Mouse (Mus musculus) cerebellum, adult (tissue): ENCODE measurements at regions not wholly inside any gene's neighbourhood (a gene's known extent, or its start where the extent isn't known, plus 50 kb on each side); places are given as distances from the start of the nearest gene placed in this dataset.

Source experiments
- ATAC-seq: cut with Nextera tagmentation; 2 replicates; pipeline ENCODE4 v1.9.2; 2017; ENCODE audit warnings: mild to moderate bottlenecking, moderate library complexity, mixed read lengths; ENCODE audit not compliant: insufficient number of reproducible peaks, low FRiP score, low TSS enrichment

DNA sequence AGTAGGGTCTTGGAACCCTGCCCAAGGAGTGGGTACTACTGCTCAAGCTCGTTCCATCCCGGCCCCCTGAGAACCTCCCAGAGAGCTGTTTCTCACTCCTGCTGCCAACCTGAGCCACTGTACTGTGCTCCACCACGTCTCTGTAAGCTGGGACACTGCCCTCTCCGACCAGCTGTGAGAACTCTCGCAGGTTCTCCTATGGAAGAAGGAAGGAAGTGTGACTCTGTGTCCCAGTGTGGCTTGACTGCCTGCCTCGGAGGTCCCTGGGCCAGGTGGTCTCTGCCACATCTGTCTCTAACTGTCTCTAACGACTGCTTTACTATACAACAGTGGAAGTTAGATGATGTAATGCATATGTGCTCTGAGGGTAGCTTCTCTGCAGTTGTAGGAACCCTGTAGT lies 246.4 kb upstream of the Tle3 start:
- ATAC-seq = no peak

DNA sequence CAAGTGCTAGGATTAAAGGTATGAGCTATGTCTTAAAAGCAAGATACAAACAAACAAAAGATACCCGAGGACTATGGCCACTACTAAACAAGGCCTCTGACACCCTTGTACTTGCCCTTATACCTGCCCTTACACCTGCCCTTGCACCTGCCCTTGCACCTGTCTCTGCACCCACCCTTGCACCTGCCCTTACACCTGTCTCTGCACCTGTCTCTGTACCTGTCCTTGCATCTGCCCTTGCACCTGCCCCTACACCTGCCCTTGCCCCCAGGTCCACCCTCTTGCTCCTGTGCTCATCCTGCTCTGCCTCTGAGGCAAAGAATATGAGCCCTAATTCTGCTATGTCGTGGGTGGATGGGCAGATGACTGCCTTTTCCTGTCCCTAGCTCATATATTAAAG lies 244.1 kb upstream of the Tle3 start:
- ATAC-seq = no peak

DNA sequence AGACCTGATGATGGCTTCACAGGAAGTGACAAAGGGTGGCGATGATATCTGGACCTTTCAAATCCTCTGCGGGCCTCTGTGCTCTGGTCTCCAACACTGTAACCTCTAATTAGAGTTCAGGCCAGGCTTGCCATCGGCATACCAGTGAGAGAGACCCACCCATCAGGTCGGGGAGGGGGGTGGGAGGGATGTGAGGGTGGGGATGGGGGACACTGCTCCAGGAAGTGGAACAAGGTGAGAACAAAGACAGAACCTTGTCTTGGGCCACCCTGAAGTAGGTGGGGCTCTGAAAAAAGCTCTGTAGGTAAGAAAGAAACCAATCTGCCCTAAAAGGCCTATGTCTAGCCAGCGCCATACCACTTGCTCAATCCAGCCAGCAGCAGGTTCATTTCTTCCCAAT lies 243.0 kb upstream of the Tle3 start:
- no peak for ATAC-seq

DNA sequence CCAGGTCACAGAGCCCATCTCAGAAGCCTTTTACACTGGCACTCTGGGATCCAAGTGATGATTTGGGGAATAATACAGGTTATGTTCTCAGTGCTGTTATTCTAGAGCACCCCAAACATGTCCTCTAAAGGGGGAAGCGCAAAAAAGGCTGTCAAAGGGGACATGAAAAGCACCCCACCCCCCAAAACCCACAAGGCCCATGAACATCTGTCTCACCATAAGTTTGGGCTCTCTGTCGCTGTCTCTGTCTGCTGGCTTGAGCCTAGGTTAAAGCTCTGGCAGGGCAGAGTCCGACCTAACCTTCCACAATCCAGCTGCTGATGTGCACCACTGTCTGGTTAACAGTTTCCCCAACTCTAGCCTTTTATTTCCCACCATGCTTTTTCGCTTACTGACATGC lies 241.3 kb upstream of the Tle3 start:
- ATAC-seq = no peak

DNA sequence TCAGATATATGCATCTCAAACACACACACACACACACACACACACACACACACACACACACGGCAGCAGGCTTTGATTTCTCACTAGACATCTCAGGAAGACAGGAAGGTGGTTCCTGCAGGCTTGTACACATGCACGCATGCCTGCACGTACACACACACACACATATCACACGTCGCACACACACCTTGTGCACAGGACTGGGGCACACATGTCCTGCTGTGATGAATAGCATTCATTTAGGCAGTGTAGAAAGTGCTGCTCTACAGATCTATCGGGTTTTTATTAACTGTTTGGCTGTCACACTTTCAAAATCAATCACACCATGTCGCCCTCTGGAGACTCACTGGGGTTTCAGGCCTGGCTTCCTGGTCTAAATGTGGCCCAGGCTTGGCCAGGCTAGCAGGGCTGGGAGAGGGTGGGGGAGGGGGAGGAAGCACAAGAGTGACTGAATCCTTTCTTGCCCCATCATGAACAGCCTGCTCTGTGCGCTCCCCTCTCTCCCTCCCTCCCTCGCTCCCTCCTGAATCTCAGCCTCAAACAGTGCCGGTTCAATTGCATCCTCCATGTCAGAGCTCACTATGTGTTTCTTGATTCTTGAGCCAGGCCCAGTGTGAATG lies 236.8 kb upstream of the Tle3 start:
- ATAC-seq = no peak

DNA sequence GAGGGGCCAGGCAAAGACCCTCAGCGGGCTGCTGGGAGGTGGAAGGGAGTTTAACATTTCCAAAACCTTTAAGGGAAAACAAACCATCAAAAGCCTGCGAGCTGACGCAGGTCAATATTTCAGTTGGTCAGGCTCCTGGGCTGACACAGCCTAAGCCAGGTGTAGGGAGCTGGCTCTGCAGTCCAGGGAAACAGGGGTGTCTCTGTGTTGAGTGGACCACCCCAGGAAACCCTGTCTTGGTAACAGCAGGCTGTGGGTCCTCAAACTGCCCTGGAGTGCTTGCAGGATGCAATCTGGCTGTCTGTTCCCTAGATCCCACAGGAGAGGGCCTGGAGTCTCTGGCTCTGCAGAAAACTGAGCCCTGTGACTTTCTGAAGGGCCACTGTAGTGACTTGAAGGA lies 236.2 kb upstream of the Tle3 start:
- no peak for ATAC-seq

DNA sequence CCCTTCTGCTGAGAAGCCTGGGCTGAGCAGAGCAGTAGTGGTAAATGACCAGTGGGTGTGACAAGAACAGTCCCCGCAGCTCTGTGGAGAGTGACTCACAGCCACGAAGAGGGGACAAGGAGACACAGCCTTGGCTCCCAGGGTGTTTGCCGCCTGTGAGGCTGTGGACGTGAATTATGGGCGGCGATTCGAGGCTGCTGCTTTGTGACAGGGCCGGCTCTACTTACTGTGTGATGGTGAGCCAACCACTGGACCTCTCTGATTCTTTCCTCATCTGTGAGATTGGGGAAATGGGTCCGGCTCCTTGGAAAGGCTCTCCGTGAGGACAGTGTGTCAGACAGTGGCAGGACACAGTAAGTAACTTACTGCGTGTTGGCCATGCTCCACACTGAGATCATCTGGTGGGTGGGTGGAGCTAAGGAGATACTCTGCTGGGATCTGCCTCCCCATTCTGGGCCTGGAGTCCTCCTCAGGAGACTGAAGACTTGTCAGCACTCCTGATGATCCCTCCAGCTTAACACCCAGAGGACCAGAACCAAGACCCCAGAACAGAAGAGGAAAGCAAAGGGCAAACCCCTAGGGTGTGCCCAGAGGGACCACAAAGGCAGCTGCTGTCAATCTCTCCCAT lies 233.3 kb upstream of the Tle3 start:
- ATAC-seq = no peak

DNA sequence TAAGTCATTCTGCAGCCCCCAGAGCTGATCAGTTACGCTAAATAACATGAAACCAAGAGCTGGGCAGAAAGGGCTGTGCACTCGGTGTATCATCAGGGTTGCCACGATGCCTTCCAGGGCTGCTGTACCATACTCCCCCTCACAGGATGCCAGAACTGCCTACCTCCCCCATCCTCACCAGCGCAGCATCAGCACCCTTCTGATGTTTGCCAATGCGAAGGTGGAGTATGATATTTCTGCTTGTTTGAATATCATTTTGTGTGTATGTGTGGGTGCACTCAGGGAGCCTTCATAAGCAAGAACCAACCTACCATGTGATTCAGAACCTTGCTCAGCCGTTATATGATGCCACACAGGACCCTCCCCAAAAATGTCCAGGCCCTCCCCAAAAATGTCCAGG lies 229.1 kb upstream of the Tle3 start:
- no peak for ATAC-seq

DNA sequence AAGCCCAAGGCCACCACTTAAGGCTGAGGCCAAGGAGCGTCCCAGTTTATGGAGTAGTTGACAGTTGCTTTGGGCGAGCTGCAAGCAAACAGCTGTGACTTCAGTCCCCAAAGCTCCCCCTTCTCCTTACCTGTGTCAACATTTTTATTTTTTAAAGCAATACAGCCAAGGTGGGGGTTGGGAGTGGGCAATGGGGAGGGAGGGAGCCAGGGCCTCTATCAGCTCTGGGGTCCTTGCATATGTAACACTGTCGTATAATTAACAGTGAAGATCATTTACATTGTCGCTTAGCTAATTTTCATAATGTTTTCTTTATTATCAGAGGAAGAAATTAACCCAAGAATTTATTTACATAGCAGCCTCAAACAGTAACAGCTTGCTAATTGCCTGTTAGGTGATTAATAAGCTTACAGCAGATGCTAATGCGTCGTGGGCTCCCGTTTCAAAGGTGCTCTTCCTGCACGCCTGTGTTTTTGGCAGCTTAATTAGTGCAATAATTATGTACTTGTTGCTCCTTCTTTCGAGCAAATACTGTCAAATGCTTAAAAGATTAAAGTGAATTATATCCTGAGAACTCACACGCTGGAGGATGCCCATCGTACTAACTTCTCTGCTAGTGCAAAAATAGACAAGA lies 227.4 kb upstream of the Tle3 start:
- no peak for ATAC-seq

DNA sequence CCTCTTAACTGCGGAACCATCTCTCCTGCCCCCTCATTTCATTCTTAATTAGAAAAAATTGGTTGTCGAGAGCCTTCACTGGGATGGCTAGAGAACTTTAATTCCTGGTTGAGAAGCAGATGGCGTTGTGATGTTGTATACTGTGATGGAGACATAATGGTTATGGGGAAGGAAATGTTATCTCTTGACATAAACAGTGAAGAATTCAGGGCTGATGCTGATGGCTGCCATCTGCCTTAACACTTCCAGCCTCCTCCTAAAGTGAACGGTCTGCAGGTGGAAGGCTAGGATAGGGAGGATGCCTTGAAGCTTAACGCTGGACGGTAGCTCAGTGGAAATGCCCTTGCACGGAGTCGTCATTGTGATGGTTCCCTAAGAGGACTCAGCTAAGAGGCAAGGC lies 226.4 kb upstream of the Tle3 start:
- ATAC-seq = no peak

DNA sequence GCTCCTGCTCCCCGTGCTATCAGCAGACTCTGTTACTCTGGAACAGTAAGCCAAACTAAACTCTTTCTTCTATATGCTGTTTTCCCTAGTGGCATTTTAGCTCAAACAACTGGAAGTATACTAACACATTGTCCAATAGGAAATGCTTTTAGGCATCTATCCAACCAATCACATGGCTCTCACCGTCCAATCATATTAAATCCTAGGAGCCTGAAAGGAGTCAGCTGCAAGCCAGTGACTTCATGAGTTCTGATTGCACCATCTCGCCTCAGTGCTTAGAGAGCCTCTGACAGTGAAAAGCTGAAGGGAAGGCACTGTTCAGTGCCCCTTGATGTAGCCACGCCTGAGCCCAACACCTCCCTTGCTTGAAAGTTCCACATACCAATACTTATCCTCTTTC lies 221.0 kb upstream of the Tle3 start:
- ATAC-seq = no peak

DNA sequence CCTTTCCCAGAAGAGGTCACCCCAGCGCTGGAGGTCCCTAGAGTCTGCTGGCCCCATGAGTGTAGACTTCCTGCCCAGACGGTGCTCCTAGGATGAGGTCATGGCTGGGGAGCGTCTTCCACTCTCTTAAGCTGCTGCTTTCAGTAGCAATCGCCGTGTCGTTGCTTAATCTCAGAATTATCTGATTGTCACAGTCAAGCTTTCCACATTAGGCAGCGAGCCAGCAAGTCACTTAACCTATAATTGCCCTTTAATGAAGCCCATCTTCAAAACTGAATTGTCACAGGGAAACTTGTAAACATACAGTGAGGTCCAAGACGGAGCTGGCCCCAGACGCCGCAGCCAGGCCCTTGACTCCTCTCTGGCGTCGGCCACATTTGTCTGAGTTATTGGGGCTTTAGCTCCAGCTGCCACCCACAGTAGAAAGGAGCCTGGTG lies 220.2 kb upstream of the Tle3 start:
- ATAC-seq = no peak

DNA sequence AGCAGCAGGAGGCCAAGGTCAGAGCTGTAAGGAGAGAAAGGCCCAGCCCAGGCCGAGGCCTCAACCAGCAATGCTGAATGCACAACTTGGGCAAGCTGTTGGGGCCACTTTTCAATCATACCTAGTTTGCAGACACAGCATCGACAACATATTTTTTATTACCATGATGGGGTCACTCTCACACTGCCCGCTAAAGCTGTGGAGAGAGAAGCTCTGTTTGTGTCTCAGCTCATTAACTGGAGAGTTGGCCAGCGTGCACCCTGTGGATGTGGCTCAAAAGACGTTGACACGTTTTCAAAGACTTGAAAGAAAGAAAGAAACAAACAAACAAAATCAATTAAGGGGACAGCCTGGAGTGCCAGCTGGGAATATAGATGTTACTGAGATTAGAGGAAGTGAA lies 217.4 kb upstream of the Tle3 start:
- ATAC-seq = no peak

DNA sequence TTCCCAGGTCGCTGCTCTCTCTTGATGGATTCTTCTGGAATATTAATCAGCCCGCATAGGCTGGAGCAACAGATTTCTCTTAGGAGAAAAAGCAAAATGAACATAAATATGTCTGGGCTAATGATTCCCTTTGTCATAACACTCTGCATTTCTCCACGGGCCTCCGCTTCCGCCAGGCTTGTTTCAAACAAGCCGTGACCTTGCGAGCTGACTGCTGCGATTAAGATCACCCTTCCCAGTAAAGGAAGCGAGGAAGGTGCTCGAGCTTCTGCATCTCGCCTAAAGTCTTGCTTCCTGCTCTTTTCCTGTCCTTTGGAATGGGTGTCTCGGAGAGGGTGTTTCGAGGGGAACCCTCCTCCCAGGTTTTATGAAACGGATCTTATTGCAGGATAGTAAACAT lies 216.3 kb upstream of the Tle3 start:
- no peak for ATAC-seq

DNA sequence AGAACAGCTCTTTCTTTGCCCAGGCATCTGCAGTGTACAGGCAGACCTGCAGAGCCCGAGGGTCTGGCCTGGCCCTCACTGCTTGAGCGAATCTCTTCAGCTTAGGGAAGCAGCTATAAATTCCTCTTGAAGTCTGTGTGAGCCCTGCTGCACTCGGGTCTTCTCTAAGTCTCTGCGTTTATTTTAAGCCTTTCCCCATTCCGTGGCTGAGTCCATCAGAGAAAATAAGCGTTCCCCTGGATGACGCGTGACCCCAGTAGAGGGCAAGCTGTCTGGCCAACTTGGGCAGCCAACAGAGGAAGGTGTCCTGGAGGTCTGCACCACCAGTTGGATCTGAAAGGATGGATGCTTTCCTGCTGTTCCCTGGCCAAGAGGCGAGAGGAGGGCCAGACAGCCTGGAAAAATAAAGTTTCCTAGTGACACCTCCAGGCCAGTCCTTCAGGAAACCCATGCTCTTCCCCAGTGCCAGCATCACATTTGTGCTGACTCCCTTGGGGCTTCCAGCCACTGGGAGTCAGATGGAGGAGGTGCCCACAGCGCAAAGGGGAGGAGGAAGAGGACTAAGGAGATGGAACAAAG lies 213.9 kb upstream of the Tle3 start:
- no peak for ATAC-seq

DNA sequence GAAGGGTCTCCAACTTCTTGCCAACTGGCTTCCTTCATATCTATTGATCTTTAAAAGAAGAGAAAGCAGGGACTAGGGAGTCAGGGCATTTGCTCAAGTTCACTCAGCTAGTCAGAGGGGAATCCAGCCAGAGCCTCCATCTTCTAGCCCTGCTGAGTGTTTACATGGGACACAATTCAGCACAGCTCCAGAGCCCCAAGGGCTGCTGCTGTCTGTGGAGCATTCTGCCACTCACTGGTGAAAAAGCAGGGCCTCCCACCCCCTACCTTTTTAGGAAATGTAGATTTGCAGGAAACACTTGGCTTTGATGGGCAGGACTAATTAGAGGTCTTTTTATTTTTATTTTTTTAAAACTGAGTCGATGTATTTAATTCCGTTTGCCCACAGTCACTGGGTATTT lies 213.0 kb upstream of the Tle3 start:
- ATAC-seq = no peak

DNA sequence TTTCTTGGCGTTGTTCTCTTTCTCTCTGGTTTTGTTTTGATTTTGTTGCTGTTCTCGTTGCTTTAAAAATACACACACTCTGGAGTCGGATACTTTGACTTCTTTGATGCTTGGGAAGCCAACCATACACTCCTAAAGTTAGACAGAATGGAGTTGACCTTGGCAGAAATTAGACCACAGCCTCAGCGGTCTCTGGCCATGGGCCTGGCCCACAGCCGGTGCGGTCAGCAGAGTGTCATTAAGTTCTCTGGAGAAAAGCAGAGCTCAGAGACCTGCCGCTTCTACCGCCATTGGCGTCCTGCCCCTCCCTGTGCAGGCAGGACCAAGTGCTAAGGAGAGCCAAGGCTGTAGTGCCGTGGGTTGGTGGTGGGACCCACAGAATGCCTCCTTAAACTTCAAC lies 212.6 kb upstream of the Tle3 start:
- ATAC-seq = no peak

DNA sequence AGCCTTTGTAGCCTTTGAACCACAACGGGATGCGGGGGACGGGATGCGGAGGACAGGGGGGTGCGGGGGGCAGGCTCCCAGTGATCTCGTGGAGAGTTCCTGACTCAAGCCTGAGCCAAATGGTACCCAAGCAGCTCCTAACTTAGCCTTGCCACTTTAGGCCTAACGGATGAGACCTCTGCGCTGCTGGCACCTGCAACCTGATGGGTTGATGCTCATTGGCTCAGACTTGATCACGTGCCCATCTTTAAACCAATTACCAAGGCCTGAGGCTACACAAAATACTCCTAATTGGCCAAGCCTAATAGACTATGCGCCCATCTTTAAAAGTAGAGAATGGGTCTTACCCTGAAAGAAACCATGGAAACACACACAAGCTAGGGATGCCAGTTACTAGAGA lies 209.3 kb upstream of the Tle3 start:
- no peak for ATAC-seq

DNA sequence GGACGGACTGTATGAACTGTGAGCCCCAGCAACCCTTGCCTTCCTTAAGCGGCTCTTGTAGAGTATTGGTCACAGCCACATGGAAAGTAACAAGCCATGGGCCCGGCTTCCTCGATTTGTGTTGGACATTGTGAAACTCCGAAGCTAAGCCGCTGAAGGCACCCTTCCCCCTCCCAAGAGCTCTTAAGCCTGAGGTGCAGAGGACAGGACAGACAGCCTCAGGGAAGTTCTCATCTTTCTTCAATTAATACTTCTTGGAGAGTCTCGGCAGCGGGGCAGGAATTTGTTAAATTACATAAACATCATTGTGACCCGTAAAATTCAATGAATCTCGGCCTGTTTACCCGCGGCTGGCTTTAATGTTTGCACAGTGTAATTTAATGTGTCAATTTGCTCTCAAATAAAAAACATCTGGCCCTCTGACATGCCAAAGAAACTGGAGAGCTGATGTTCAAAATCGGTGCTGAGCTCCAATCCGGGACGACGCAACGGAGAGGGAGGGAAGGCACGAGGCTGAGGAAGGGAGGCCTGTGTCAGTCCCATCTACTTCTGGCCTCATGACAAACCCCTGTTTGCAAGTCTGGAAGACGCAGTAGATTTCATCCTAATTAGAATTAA lies 208.4 kb upstream of the Tle3 start:
- ATAC-seq = no peak

DNA sequence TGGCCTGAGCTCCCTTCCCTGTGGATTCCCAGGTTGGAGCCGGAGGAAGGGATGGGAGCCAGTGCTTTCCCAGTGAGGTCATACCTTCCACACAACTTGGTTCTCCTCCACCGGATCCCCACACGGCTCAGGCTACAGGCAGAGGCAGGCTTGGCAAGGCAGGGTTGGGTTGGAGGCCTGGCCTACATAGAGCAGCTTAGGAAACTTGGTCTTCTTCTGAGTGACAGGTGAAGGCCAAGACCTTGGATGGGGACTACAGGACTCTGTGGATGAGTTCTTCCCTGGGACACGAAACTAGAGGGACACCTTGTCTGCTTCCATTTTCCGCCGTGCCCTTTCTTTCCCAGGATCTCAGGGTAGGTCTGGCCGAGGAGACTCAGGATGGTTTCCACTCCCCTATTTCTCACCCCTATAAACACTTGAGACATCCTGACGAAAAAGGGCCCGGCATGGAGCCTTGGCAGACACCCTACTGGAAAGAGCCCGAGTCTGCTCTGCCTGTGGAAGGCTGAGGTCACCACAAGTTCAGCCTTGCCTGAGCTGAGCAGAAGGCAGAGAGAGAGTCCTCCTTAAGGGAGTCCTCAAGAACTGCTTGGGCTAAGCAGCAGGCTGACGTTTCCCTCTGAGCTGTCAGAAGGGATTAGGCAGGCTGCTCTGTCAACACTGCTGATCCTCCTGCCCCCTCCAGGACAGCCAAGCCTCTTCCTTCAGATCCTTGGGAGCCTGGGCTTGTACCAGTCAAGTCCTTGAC lies 207.5 kb upstream of the Tle3 start:
- no peak for ATAC-seq

DNA sequence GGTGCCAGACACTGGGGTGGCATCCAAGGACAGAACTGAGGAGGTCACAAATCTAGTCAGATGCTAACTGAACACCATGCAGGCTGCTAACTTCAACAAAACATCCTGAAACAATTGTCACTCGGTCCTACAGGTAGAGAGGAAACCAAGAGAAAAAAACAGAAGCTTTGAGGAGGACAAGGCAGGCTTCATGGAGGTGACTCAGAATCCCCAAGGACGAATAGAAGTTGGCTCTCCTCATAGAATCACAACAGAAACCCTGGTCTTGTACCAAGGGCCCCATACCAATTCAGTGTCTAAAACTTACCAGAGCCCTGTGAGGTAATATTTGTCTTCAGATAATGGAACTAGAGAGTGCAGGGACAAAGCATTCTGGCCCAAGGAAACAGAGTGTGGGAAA lies 206.1 kb upstream of the Tle3 start:
- ATAC-seq = no peak
